Mouse (Mus musculus) cerebellum, adult 11-12 months (tissue): ENCODE data around the gene Rbm48.
A peak's percentile ranks its signal among the peaks of the same experiment; 100 is the strongest.
"Not testable (repeated sequence)": the region's sequence is repeated elsewhere in the genome, so short reads cannot be mapped to it uniquely, and the experiment has no call there.

Experiments used
- DNase-seq: peaks from one replicate; pipeline ENCODE4 v3.0.0; 2022

The Rbm48 gene

DNA sequence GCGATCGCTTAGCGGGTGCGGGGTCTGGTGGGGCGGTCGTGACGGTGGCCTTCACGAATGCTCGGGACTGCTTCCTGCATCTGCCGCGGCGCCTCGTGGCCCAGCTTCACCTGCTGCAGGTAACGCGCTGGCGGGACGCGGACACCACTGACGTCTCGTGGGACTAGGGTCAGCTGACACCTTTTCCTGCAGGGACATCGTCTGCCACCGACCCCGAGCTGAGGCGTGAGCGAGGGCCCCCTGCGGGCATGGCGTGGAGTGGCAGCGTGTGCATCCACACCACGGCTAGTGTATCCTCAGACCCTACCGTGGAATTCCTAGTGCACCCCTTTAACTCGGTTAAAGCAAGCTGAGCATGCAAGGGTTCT, at the start of gene Rbm48:
Rbm48 (minus strand) TSS at position 187 of the 368 bp plus-strand sequence.
- DNase-seq: peak; percentile 87

DNA sequence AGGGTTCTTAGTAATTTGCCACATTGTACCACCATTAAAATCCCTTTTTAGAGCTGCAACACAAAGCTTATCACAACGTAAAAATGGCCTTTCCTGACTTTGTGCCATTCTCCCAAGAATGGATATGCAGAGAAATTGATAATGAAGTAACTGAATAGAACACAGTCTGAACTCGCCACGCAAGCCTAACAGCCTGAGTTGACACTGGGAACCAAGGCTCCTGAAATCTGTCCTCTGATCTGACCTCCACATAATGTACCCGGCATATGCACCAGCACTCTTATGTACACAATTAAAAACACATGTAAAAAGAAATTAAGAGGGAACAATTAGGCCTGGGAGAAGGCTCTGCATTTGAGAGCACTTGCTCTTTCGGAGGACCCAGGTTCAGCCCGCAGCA, 48.9 kb upstream of the Rbm48 start:
- no peak for DNase-seq

DNA sequence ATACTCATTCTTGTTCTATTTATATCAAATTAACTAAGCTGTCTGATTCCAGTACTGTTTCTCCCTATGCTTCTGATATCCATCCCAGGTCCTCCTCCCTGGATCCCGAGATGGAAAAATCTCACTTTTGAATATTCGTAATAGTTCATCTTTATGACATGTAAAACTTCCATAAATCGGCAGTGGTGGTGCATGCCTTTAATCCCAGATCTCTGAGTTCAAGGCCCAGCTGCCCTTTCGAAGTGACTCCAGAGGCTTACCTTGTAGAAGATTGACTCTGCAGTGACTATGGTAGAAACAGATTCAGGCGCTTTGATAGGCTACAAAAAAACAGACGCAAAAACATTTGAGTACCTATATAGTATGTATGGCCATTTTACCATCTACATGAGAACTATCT, 48.2 kb upstream of the Rbm48 start:
- no peak for DNase-seq

DNA sequence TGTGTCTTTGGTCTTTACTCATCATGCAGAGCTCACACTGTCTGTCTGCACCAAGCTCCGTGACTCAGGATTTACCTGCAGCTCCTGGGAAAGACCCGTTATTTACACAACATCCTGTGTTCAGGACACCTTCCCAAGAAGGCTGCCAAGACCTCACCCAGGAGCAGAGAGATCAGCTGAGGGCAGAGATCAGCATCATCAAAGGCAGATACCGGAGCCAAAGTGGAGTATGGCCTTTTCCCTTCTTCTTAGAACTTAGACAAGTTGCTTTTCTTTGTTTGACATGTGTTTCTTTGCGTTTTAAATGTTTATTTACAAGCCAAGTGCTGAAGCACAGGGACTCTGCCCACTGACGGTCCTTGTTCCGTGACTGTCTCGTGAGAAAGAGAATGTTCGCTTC, 38.9 kb upstream of the Rbm48 start:
- no peak for DNase-seq

DNA sequence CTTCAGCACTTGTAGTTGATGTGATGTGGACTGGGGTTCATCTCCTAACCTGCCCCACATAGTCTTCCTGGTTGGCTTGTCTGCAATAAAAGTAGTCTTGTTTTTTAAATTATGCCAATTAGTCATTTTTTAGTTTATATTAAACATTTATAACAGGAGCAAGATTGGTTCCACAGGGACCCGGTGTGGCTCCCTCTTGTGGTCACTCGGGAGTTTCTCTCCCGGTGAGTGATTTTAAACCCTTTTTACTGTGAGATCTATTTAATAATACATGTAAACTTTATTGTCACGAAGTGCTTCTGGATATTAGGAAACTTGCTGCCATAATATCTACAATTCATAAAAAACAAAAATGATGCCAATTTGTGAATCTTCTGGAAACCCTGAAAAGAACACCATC, 37.6 kb upstream of the Rbm48 start:
- no peak for DNase-seq

DNA sequence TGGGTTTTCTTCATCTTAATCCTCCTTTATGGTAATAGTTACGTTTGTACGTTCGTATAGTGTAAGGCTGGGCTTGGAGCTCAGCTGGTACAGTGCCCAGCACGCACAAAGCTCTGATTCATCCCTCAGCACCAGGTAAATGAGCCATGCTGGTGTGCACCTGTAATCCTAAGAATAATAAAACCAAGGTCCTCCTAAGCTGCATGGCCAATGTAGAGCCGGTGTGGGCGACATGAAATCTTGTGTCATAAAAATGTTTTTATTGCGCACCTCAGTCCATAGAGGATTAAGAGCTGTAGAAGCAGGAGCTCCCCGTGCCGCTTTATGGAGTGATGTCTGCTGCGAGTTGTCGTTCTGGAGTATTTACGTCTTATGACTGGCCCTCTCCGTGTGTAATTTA, 36.9 kb upstream of the Rbm48 start:
- no peak for DNase-seq

DNA sequence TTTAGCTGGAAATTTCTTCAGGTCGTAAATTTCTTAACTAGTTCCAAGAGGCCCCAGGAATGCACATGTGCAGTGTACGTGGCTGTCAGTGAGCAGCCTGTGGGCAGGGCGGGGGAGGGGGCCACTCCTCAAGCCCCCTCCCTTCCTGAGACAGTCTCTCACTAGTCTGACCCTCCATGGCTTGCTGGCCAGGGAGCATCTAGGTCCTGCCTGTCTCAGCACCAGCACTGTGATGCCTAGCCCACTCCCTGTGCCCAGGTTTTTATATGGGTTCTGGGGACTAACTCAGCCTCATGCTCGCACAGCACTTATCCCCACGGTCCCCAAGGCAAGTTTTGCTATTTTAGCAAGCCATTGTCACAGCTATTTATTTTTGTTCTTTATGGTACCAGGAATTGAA, 35.9 kb upstream of the Rbm48 start:
- no peak for DNase-seq

DNA sequence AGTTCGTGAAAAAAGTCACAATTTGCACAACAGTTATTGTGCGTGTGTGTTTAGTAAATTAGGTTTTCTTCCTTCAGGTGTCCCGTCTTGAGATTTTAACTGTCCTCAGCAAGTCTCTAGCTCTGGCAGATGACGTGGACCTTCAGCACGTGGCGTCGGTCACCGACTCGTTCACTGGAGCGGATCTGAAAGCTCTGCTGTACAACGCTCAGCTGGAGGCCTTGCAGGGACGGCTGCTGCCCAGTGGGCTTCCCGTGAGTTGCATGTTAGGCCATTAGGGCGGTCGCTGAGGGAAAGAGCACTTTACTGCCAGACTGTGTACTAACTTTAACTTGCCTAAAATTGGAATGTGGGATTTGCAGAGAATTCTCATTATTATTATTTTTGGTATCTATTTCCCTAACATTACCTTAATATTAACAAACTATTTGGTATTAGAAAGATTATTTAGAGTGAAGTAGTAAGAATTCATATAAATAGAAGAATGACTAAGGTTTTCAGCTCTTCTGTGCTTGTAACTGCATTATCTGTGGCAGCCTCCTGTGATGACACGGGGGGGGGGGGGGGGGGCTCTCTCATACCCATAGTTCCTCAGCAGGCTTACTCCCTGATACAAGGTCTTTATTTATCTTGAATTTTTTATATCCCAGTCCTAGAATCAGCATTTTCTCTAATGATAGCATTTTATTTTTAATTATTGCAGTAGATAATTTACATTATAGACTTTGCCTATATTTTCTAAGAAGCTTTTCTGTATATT, 35.3 kb upstream of the Rbm48 start:
- DNase-seq: no peak

DNA sequence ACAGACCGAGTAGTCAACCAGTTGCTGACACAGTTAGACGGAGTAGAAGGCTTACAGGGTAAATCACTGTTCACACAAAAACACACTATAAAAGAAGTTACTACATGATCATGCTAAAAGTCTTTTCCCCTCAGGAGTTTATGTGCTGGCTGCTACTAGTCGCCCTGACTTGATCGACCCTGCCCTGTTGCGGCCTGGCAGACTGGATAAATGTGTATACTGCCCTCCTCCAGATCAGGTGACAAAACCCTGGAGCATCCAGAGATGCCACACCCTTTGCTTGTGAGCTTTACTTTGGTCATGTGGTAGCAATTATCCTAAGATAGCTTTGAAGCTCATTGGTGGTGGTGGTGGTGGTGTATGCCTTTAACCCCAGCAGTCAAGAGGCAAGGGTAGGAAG, 33.7 kb upstream of the Rbm48 start:
- DNase-seq: no peak

DNA sequence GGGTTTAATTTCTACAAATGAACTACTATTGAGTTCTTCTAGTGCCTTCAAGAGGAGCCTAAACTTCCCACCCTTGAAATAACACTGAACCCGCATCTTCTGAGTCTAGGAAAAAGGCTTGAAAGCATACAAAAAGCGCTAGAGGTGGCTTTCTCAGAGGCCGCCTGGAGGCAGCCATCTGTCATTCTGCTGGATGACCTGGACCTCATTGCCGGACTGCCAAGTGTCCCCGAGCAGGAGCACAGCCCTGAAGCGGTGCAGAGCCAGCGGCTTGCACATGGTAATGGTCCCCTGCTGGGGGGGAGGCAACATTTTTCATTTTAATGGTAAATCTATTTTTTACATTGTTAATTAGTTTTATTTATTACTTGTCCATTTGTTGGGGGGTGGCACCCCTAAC, 24.1 kb upstream of the Rbm48 start:
- DNase-seq: peak; percentile 83

DNA sequence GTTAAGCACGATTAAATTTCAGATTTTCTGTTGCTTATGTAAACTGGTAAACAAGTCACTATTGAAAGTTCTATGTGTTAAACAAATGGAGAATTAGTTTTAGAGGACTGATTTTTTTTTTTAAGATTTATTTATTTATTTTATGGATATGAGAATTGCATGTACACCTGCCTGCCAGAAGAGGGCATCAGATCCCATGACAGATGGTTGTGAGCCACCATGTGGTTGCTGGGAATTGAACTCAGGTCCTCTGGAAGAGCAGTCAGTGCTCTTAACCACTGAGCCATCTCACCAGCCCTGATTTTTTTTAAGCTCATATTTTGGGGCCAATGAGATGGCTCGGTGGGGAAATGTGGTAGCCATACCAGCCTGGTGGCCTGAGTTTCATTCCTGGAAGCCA, 15.4 kb upstream of the Rbm48 start:
- not testable (repeated sequence) for DNase-seq

DNA sequence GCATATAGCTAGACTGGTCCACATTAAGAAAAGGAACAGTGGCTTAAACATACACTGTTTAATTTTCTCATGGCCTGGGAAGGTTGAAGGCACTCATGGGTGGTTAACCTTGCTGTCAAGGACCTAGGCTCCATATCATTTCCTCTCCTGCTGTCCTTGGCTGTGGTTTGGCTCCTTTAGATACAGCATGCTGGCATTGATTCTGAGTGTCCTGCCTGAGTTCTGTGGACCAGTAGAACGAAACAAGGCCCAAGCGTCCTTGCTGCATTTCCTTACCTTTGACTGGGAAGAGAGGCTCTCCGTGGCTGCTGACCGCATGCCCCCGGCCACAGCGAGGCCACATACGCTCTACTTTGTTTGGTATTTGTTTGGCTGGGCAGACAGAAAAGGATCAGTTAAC, 12.9 kb upstream of the Rbm48 start:
- DNase-seq: no peak

DNA sequence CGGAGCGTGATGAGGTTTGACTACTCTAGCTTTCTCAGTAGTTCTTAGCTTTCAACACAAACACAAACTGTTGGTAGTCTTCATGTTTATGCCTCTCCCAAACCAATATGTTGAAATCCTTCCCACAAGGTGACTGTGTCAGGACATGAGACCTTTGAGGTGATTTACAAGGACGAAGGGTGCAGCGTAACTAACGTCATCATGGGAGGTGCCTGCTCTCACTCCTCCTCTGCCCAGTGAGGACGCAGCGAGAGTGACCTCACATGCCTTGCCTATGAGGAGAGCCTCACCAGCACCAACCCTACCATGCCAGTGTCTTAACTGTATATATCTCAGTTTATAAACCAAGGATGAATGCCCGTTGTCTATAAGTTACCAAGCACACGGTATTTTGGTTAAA, 10.7 kb upstream of the Rbm48 start:
- no peak for DNase-seq

DNA sequence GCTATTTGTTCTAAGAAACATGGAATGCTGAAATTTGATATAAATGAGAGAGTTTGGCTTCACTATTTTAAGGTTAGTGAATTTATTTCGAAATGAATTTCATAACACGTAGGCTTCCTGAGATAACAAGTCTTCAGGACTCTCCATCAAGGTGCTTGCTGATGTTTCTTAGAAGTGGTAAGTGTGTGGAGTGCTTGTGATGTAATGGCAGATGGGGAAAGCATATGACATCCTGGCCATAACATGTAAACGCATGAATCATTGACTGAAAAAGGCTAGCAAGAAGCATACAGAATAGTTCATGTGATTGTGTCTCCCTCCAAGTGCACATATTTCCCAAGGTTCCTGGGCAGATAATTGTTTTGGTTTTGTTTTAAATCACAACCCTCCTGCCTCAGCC, 4.4 kb upstream of the Rbm48 start:
- DNase-seq: no peak

DNA sequence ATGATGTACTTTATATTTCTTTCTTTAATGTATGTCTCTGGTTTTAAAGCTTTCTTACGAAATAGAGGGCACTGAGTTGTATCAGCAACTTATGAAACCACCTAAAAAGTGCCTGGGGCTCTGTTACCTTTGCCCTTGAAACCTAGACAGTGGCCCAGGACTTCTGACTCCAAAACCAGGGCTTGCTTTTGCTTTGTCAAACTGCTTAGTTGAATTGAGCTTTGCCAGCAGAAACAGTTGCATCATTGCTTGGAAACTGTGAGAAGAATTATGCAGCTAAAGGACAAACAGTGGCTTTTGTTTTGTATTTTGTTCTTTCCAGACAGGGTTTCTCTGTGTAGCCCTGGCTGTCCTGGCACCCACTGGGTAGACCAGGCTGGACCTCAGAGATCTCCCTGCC, 3.9 kb upstream of the Rbm48 start:
- no peak for DNase-seq

DNA sequence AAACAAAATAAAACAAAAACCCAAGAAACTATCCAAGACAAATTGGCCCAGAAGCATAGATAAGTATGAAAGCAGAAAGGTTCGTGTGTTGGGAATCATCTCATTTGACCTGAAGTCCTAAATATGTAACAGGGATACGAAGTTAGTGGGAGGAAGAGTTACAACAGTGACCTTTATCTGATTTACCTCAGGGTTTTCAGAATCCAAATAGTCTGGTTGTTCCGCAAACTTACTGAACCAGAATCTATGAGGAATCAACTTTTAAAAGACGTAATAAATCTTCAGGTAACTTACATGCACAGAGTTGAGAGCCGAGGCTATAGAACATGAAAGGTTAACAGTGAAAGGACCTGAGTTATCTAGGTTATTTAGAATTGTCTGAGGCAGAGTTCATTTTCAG, 2.4 kb upstream of the Rbm48 start:
- DNase-seq: no peak

DNA sequence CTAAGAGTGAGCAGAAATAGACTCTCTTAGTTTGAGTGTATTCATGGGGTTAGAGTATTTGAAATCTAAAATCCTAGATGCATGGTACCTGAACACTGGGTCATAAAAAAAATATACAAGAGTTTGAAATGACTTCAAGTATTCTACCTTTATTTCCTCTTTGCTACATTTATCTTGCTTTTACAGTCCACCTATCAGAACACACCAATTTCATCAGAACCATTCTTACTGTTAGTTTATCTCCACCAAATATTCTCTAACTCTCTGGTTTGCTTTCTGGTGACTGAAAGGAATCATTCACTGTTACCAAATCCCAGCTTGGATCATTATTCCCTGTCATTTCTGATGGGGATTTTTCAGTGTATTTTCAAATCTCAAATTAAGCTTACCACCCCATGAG, 786 bp upstream of the Rbm48 start:
- no peak for DNase-seq

DNA sequence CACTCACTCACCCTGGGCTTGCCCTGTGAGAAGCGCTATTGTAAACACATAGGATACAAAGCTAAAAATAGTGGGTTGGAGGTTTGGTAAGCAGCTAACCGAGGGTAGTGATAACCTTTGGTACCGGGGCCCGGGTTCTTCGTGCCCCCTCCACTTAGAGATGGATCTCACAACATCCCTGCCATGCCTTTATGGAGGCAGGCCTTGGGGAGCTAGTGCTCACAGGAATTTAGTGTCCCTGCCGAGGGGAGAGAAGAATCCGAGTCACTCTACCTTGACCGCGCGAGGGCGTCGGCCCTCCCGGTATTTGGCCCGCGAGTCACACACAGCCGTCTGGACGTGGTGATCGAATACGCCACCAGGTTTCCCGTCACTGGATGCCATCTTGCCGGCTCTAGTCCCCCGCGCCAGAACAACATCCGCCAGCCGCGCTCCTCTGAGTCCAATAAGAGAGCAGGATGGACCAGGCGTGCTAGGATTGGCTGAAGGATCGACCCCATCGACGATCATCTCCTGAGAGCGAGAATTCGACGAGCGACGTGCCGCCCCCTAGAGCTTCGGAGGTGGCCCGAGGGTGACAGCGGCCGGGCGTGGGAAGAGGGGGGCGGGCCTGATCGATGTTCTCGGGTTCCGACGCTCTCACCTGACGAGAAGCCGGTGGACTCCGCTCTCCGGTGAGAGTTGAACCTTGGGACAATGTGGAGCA, 539 bp downstream of the Rbm48 start, which contains the start of gene Pex1:
Pex1 (plus strand) TSS at position 374 of the 706 bp plus-strand sequence.
- peak; percentile 94 for DNase-seq

DNA sequence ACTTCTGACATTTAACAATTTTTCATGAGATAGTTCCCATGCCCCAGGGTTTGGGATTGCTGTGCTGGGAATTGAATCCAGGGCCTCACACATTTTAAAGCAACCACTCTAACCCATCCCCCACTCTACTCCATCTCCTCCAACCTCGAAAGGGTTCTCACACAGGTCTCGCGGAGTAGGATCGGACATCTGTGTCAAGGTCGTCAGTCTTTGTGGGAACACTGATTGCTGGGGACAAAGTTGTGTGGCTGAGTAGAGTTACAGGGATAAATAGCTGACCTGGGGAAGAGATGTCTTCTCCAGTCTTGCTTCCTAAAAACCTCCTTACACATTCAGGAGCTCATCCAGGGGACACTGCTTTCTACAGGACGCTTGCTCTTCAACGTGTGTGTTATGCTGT, 17.3 kb downstream of the Rbm48 start:
- no peak for DNase-seq

DNA sequence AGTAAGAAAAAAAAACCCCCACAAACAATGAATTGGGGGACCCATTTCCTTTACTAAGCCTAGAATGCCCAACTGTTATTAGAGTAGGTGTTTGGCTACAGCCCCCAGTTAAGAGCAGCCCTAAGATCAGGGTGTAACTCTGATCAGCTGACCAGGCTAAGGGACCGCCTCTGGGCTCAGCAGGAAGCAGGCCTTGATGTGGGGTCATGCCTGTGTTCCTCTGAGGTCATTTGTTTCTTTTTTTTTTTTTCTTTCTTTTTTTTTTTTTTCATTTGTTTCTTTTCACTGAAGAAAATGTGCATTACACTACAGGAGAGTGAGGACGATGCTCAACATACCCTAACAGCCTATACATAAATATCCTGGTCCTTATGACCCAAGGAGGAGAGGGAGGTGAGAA, 18.4 kb downstream of the Rbm48 start:
- no peak for DNase-seq

DNA sequence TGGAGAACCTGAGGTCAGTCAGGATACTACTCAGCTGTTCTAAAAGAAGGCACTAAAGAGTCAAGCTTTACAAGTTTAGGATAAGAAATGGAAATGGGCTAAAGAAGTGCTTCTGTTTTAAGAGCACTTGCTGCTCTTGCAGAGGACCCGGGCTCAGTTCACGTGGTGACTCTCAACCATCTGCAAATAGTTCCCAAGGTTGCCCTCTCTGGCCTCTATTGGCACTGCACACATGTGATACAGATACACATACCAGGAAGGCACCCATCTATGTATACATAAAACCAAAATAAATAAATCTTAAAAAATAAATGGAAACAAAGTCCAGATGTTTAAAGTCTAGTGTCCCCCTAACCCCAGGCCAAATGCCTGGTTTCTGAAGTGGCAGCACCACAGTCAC, 21.6 kb downstream of the Rbm48 start:
- no peak for DNase-seq

DNA sequence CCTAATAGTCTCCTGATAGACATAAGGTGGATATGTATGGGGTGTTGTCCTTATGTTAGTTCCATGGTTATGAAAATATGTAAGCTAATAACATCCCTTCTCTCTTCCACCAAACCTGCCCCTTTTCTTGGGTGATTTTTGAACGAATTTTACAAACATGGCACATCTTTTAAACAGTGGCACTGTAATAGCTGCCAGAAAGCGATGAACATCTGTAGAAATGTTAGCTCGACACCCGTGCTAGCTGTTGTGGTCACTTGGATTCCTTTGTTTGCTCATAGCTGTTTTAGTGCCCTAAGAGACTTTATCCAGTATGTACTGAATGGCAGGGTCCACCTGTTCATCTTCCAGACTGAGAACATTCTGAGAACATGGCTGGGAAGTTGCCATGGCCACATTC, 25.1 kb downstream of the Rbm48 start, which contains the start of gene 1700109H08Rik:
1700109H08Rik (plus strand) TSS at position 301 of the 400 bp plus-strand sequence.
- no peak for DNase-seq

DNA sequence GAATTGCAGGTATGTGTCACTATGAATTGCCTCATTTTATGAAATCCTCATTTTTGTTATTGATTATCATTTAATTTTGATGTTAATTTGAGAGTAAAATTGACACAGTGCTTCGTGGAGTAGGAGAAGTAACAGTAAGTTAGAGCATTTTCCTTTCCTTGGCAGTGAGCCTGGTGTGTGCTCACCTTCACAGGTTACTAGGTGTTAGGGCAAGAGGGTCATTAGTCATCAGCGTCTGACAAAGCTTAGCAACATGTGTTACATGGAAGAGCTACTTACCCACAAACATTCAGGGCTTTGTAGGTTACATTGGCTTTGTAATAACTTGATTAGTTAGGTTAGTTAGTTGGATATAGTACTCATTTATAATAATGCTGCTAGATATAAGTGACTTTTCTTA, 42.2 kb downstream of the Rbm48 start:
- no peak for DNase-seq

DNA sequence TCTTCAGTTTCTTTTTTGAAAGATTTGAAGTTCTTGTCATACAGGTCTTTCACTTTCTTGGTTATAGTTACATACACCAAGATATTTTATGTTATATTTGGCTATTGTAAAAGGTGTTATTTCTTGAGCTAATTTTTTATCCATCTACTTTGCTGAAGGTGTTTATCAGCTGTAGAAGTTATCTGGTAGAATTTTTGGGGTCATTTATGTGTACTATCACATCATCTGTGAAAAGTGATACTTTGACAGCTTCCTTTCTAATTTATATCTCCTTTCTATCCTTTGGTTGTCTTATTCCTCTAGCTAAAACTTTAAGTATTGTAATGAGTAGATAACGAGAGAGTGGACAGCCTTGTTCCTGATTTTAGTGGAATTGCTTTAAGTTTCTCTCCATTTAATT, 44.9 kb downstream of the Rbm48 start:
- DNase-seq: no peak

DNA sequence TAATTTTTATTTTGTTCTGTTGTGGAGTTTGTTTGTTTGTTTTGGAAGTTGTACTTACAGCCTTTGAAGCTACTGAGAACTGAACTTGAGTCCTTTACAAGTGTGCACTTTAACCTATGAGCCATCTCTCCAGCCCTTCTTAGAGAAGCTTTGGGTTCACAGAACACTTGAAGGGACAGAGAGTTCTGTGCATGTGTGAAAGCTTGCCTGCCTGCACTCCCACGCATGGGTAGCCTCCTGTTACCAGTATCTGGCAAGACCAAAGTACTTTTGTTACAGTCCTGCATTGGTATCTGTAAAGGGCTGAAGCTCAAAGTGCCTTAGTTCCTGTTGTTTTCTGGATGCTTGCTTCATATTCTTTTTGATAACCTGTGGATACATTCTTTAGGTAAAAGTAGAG, 50.2 kb downstream of the Rbm48 start:
- no peak for DNase-seq
